Mouse (Mus musculus): ENCODE data around the gene Sgca.
A peak's percentile ranks its signal among the peaks of the same experiment; 100 is the strongest.

Gene Sgca

DNA sequence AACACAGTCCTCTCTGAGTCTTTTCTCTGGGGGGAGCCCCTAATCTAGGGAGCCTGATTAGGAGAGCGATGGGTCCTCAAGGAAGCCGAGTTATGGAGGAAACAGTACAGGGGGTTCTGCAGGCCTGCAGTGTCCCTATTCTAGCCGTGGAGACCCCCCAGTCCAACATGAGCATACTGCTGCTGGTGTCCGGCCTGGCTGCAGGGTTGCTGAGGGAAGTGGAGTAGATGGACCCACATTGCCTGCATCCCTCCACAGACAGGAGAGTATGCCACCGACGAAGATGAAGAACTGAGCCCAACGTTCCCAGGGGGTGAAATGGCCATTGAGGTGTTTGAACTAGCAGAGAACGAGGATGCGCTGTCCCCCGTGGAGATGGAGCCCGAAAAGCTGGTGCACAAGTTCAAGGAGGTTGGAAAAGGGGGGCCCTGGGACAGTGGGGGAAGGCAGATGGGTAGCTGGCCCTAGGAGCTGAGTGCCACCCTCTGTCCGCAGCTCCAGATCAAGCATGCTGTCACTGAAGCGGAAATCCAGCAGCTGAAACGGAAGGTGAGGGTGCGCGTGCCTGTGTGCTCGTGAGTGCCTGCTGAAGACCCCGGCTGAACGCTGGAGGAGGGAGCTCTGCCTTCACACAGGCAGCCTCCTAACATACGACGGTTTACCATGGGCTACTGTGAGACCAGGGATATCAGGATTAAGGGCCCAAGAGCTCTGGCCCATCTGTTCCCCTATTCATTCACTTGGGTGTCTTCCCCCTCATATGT, 25.6 kb upstream of the Sgca start:
- DNase-seq (ENCODE audit: low spot score in 2 of 2): no peak

DNA sequence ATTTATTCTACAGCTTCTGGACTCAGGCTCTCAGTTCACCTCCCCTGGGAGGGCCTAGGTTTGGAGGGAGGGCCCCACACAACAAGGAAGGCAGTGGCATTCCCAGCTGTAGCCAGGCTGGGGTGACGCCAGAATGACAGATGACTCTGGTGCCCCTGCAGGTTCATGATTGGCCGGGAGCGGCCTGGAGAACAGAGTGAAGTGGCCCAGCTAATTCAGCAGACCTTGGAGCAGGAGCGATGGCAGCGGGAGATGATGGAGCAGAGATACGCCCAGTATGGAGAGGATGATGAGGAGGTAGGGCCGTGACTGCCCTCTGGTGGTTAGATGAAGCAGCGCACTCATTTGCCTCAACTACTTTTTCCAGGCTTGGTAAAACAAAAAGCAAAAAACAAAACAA, 24.9 kb upstream of the Sgca start:
- DNase-seq (ENCODE audit: low spot score in 2 of 2): peak; percentile 51 to 53

DNA sequence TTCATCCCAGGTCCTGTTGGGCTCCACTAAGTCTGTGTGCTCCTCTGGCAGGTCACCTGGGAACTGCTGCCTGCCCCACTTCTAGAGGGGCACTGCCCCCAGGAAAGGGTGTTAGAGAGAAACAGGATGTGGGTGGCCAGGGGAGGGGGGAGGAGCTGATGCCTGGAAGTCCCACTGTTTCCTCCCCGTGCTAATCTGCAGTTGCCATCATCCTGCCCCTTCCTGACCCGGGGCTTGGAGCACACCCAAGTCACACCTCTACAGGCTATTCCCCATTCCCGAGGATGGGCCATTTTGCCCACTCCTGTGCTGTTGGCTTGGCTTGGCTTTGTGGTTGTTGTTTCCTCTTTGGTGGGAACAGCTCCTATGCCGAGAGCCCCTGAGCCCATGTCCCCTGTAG, 24.4 kb upstream of the Sgca start:
- DNase-seq (ENCODE audit: low spot score in 2 of 2): no peak

GRCm38 (mm10) chr11:95000128-95000527, 24.0 kb upstream of the Sgca start:
- no peak for DNase-seq (ENCODE audit: low spot score in 2 of 2)

GRCm38 (mm10) chr11:94998041-94998531, 22.0 kb upstream of the Sgca start:
- DNase-seq (ENCODE audit: low spot score in 2 of 2): no peak

DNA sequence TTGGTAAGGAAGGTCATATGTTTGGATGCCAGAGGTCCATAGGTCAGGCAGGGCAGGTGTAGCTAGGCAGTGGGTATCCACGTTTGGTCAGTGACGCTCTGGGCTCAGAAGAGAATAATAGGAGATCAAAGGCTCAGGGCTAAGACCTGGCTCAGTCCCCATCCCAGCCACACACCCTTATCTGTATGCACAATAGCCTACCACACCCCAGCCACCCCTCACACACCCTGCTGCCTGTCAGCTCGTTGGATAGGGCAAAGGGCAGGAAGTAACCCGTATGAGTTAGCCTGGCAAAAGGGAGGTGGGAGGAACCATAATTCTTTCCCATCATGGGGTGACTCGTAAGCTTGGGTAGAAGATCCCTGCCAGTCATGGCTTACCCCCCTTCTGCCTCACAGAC, 21.5 kb upstream of the Sgca start:
- DNase-seq (ENCODE audit: low spot score in 2 of 2): no peak

DNA sequence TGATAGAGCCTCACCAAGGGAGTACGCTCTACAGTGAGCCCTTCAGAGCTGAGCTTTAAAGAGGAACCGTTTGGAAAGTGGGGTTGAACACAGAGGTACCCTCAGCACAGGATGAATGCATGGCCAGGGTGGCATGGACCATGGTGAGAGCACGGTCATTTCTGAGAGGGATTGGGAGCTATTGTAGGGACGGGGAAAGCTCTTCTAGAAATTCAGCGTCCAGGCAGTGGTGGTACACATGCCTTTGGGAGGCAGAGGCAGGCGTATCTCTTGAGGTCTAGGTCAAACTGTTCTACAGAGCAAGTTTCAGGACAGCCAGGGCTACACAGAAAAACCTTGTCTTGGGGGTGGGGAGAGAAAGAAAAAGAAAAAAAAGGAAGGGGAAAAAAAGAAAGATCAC, 20.9 kb upstream of the Sgca start:
- DNase-seq (ENCODE audit: low spot score in 2 of 2): no peak

GRCm38 (mm10) chr11:94996101-94996500, 20.0 kb upstream of the Sgca start:
- DNase-seq (ENCODE audit: low spot score in 2 of 2): no peak

- no peak for DNase-seq (ENCODE audit: low spot score in 2 of 2)
Measured at GRCm38 (mm10) chr11:94994947-94995772, 19.0 kb upstream of the Sgca start.

- DNase-seq (ENCODE audit: low spot score in 2 of 2): no peak
Measured at GRCm38 (mm10) chr11:94994208-94994814, 18.2 kb upstream of the Sgca start.

- peak; percentile 66 to 79 for DNase-seq (ENCODE audit: low spot score in 2 of 2)
Measured at GRCm38 (mm10) chr11:94992754-94993606, 16.9 kb upstream of the Sgca start.

DNA sequence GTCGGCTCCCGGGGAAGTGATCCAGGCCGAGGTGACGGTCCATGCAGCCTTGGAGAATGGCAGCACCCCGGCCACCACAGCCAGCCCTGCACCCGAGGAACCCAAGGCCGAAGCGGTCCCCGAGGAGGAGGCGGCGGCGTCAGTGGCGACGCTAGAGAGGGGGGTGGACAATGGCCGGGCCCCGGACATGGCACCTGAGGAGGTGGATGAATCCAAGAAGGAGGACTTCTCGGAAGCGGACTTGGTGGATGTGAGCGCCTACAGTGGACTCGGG, 16.3 kb upstream of the Sgca start:
- peak in 1 of 2 experiments; percentile 53 for DNase-seq (ENCODE audit: low spot score in 2 of 2)

DNA sequence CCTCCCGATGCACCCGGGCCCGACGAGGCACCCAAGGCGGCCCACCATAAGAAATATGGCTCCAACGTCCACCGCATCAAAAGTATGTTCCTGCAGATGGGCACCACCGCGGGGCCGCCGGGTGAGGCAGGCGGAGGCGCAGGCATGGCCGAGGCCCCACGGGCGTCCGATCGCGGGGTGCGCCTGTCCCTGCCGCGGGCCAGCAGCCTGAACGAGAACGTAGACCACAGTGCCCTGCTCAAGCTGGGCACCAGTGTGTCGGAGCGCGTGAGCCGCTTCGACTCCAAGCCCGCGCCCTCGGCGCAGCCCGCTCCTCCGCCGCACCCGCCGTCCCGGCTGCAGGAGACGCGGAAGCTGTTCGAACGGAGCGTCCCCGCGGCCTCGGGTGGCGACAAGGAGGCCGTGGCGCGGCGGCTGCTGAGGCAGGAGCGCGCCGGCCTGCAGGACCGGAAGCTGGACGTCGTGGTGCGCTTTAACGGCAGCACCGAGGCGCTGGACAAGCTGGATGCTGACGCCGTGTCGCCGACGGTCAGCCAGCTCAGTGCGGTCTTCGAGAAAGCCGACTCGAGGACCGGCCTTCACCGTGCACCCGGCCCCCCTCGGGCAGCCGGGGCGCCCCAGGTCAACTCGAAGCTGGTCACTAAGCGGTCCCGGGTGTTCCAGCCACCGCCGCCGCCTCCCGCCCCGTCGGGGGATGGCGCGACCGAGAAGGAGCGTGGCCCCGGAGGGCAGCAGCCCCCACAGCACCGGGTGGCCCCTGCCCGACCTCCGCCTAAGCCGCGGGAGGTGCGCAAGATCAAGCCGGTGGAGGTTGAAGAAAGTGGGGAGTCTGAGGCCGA, 15.7 kb upstream of the Sgca start:
- peak; percentile 39 to 71 for DNase-seq (ENCODE audit: low spot score in 2 of 2)

DNA sequence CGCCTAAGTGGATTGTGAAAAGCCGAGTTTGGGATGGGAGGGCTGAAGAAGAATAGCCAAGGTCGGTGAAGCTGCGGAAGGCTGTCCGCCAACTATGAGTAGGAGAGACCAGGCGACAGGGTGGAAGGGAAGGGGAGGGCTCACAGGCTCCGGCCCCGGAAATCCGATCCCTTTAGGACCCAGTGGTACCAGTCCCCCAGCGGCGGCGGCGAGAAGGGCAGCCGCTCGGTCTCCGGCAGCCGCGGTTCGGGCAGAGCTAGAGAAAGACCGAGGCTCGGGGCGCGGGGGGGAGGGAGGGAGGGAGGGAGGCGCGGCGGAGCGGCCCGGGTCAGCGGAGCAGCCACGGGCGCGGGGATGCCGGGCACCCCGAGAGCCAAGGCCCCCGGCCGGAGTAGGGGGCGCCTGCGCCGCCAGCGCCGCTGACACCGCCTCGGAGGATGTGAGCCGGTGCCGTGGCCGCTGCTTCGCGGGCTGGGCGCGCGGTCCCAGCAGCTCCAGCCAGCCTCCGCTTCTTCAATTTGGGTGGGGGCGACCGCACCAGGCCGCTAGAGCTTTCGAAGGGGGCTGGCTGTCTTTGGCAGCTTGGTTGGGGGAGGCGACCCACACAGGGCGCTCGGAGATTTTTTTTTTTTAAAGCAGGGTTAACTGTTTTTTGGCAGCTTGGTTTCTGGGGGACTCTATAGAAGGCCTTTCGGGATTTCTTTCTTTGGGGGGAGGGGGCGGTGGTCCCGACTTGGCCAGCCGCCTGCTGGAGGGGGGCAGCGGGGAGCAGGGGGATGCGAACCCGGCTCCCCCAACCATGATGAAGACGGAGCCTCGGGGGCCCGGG, 14.8 kb upstream of the Sgca start, which contains the start of gene Ppp1r9b:
Gene Ppp1r9b (plus strand): TSS at position 287 of the 829 bp plus-strand sequence.
- peak; percentile 92 for DNase-seq (ENCODE audit: low spot score in 2 of 2)

DNA sequence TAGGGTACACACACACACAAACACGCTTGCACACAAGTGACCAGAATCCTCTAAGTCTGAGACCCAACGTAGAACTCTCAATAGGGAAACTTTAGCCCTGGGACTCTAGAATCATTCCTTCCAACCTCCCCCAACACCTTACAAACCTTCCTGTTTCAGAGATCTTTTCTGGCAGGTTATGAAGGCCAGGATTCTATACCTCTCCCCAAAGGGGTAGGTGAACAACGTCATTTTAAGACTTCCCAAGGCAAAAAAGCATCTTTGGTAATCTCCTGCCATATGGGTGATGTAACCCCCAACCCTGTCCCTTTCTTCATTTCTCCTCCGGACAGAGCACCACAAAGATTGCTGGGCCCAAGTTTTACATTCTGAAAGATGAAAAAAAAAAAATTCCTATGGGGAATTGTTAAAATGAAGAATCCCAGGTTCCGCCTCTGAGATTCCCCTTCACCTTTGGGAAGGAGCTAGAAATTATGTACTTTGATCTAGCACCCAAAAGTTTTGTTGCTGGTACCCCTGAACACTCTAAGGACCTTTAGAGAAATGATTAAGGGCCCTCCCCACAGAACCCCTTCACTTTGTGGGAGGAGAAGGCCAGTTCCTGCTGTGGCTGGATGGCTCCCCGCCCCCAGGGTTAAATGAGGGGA, 14.1 kb upstream of the Sgca start:
- DNase-seq (ENCODE audit: low spot score in 2 of 2): no peak

DNA sequence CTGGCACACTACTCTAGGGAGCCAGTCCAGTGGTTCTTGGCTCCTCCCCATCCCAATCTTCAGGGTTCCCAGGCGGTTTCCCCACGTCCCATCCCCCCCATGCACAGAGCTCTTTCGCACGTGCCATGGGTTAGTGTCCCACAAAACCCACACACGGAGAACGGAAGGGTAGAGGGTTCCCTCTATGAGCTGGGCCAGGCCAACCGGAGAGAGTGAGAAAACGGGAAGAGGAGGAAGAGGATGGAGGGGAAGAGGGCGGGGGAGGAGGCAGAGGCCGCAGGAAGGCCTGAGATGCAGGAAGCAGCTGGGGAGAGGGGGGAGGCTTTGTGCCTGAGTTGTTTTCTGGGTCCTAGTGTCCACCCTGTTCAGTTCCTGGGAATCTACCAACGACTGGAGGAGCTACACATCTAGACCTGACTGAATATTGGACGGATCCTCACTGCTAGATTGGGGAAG, 13.5 kb upstream of the Sgca start:
- peak; percentile 70 to 73 for DNase-seq (ENCODE audit: low spot score in 2 of 2)

- peak in 1 of 2 experiments; percentile 42 for DNase-seq (ENCODE audit: low spot score in 2 of 2)
Measured at GRCm38 (mm10) chr11:94988780-94989561, 12.8 kb upstream of the Sgca start.

- no peak for DNase-seq (ENCODE audit: low spot score in 2 of 2)
Measured at GRCm38 (mm10) chr11:94987851-94988250, 11.7 kb upstream of the Sgca start.
